Mouse (Mus musculus): ENCODE measurements around the gene Gm37240.

- TF ChIP-seq EP300 (IDR thresholded peaks at IDR 0.05; ENCODE audit: insufficient read depth, low read depth, low read length) (no peak), CTCF (IDR thresholded peaks at IDR 0.05; ENCODE audit: low read depth, low read length) (no peak)
Observed at GRCm38 (mm10) chr3:85592067-85592466, 295.3 kb downstream of the Gm37240 start.

Measured in ES-Bruce4 (cell line).